Mouse (Mus musculus) liver, embryonic 12.5 days (tissue): ENCODE results near the gene Mad1l1. TPM values are rescaled to one million over a fixed set of nuclear protein-coding genes. Genes with fewer than 3 reads are reported as not detected.

Experiments used
- ATAC-seq: fragments of 200-750 bp; cut with Nextera tagmentation; 2 replicates; pipeline ENCODE4 v1.8.0; 2017; ENCODE audit warnings: moderate number of reproducible peaks, mild to moderate bottlenecking, moderate library complexity
- H3K27ac ChIP-seq: fragments of 300-500 bp; sonication (generic); 2 replicates; pipeline ENCODE4 v1.5.1; 2016; ENCODE audit warnings: mild to moderate bottlenecking
- H3K27me3 ChIP-seq: fragments of 300-500 bp; sonication (generic); replicated peaks from 2 replicates; pipeline ENCODE4 v1.6.1; 2016; ENCODE audit warnings: mild to moderate bottlenecking, moderate library complexity
- H3K36me3 ChIP-seq: fragments of 300-500 bp; sonication (generic); 2 replicates; pipeline ENCODE4 v1.6.1; 2016; ENCODE audit warnings: mild to moderate bottlenecking, moderate library complexity
- H3K4me1 ChIP-seq: fragments of 300-500 bp; sonication (generic); 2 replicates; pipeline ENCODE4 v1.6.1; 2016
- H3K4me2 ChIP-seq: fragments of 300-500 bp; sonication (generic); 2 replicates; pipeline ENCODE4 v1.6.1; 2016; ENCODE audit warnings: mild to moderate bottlenecking, moderate library complexity
- H3K4me3 ChIP-seq: fragments of 300-500 bp; sonication (generic); 2 replicates; pipeline ENCODE4 v1.5.1; 2016; ENCODE audit warnings: mild to moderate bottlenecking, moderate library complexity
- H3K9ac ChIP-seq: fragments of 300-500 bp; sonication (generic); 2 replicates; pipeline ENCODE4 v1.6.1; 2016; ENCODE audit warnings: mild to moderate bottlenecking, moderate library complexity
- H3K9me3 ChIP-seq: fragments of 300-500 bp; sonication (generic); replicated peaks from 2 replicates; pipeline ENCODE4 v1.6.1; 2016; ENCODE audit warnings: mild to moderate bottlenecking, moderate library complexity
- WGBS: fragments of 180-500 bp; shearing (Covaris S2); methylation state at CpG from one replicate; pipeline ENCODE4 v1.1.7; 2016; ENCODE audit not compliant: insufficient replicate concordance; 5-methylcytosine and 5-hydroxymethylcytosine counted together
- polyA plus RNA-seq: library from polyadenylated mRNA; unstranded; fragments of >200 nt; fragmentation: Nextera tagmentation; extraction: Ambion mirVana; gene quantifications from 2 replicates; pipeline ENCODE4 v1.2.1, GENCODE M21; 2016

The Mad1l1 gene
- polyA plus RNA-seq, 1 experiment from 2014 or later: 33.6 TPM

- Histone ChIP-seq H3K36me3 (peaks cover 46% of the 10 kb centered on the region), H3K4me3 (no peak overlapping the region), H3K9ac (no peak overlapping the region), H3K4me2 (no peak overlapping the region), H3K9me3 (no peaks in the 10 kb centered on the region), H3K27me3 (no peaks in the 10 kb centered on the region), H3K27ac (peak overlapping the region; percentile 12; the same call in 1 of the 2 replicates), H3K4me1 (peaks cover 34% of the 10 kb centered on the region)
- WGBS: 50% methylated on average over 8 of the region's 8 CpGs
- peak; percentile 38; the same call in 1 of the 2 replicates for ATAC-seq
Measured at GRCm38 (mm10) chr5:140115434-140116271, 205.7 kb downstream of the Mad1l1 start.

DNA sequence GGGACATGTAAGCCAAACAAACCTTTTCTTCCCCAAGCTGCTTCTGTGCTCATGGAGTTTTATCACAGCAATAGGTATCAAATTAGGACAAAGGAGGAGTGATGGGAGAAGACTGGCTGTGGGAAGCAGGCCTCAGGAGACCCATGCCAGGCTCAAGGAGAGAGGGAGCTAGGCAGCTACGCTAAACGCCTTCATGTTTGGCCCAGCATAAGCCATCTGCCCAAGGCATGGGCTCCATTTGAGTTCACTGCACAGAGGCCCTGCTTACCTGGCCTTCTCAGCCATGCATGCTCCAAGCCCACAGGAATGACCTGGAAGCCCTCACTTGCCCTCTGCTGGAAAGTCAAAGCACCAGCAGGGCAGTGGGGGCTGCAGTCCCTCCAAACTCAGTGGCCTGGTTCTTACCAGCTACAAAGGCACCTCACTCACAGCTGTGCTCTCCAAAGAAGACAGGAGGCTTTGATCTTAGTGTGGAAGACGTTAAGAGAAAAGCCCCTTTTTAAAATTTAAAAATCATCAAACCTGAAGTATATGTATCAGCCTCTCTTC lies 206.8 kb downstream of the Mad1l1 start:
- Histone ChIP-seq H3K4me1 (peaks cover 44% of the 10 kb centered on the region), H3K9ac (no peak overlapping the region), H3K36me3 (peaks cover 55% of the 10 kb centered on the region), H3K27me3 (no peaks in the 10 kb centered on the region), H3K9me3 (no peaks in the 10 kb centered on the region), H3K4me2 (no peak overlapping the region), H3K27ac (no peak overlapping the region), H3K4me3 (no peak overlapping the region)
- ATAC-seq: no peak
- WGBS: 78% methylated on average over 3 of the region's 3 CpGs

DNA sequence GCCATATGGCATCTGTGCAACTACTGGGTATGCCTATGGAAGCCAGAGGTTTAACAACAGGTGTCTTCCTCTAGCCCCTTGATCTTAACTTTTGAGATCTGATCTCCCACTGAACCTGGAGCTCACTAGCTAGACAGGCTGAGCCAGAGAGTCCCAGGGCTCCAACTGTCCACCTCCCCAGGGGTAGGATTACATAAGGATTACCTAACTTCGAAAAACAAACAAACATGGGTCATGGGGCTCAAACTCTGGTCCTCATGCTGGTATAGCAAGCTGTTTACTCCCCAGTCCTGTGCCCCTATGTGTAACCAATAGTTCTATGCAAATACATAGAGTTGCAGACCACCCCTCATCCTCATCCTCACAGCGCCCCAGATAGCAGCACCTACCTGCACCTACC lies 208.1 kb downstream of the Mad1l1 start:
- Histone ChIP-seq H3K9me3 (no peaks in the 10 kb centered on the region), H3K36me3 (peaks cover 58% of the 10 kb centered on the region), H3K4me3 (no peak overlapping the region), H3K27me3 (no peaks in the 10 kb centered on the region), H3K4me2 (no peak overlapping the region), H3K9ac (no peak overlapping the region), H3K4me1 (peaks cover 45% of the 10 kb centered on the region), H3K27ac (no peak overlapping the region)
- WGBS: 66% methylated on average over 2 of the region's 2 CpGs
- ATAC-seq: peak; percentile 40

DNA sequence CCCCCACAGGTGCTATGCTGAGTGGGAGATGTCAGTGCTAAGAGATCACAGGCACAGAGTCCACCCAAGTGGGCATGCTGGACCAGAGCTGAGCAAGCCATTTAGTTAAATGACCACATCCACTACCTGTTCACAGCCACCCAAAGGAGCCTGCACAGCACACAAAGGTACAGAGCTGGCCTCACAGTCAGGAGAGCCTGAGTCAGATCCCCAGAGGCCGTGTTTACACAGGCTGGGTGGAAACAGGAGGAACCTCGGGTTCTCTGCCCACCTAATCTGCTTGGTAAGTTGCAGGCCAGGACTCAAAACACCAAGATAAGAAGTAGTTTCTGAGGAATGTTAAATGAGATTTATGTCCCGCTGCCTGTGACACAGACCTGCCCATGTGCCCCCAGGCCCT lies 211.3 kb downstream of the Mad1l1 start:
- 0 out of 2 replicates have a peak, but pooled peaks have one; percentile 17 for ATAC-seq
- 0 out of 2 replicates have a peak overlapping the region, but pooled peaks have one; percentile 14 for H3K27ac ChIP-seq

GRCm38 (mm10) chr5:140107907-140108306 lies 213.4 kb downstream of the Mad1l1 start:
- WGBS: 77% methylated on average over 2 of the region's 2 CpGs
- no peak for ATAC-seq

More for the DNA sequence above, 211.3 kb downstream of the Mad1l1 start:
- no peaks in the 10 kb centered on the region for H3K9me3 ChIP-seq
- H3K36me3 ChIP-seq: peaks cover 48% of the 10 kb centered on the region
- no peak overlapping the region for H3K9ac ChIP-seq
- 33% methylated on average over 3 of the region's 3 CpGs for WGBS
- H3K4me1 ChIP-seq: peaks cover 27% of the 10 kb centered on the region
- no peak overlapping the region for H3K4me3 ChIP-seq
- no peak overlapping the region for H3K4me2 ChIP-seq
- H3K27me3 ChIP-seq: no peaks in the 10 kb centered on the region

GRCm38 (mm10) chr5:140106051-140106450 lies 215.3 kb downstream of the Mad1l1 start:
- Histone ChIP-seq H3K36me3 (peaks cover 30% of the 10 kb centered on the region), H3K9me3 (no peaks in the 10 kb centered on the region), H3K27ac (no peak overlapping the region), H3K4me1 (peaks cover 15% of the 10 kb centered on the region), H3K9ac (no peak overlapping the region), H3K4me3 (no peak overlapping the region), H3K27me3 (no peaks in the 10 kb centered on the region), H3K4me2 (no peak overlapping the region)
- ATAC-seq: no peak
- WGBS: 84% methylated on average over 3 of the region's 3 CpGs

More at GRCm38 (mm10) chr5:140107907-140108306, 213.4 kb downstream of the Mad1l1 start:
- Histone ChIP-seq H3K4me1 (peaks cover 23% of the 10 kb centered on the region), H3K36me3 (peaks cover 37% of the 10 kb centered on the region), H3K4me2 (no peak overlapping the region), H3K27ac (no peak overlapping the region), H3K4me3 (no peak overlapping the region), H3K27me3 (no peaks in the 10 kb centered on the region), H3K9me3 (no peaks in the 10 kb centered on the region), H3K9ac (no peak overlapping the region)

GRCm38 (mm10) chr5:140104891-140105290 lies 216.5 kb downstream of the Mad1l1 start:
- H3K4me1 ChIP-seq: peaks cover 4% of the 10 kb centered on the region
- no peak overlapping the region for H3K27ac ChIP-seq
- H3K9ac ChIP-seq: no peak overlapping the region
- no peak overlapping the region for H3K4me2 ChIP-seq
- H3K36me3 ChIP-seq: peaks cover 31% of the 10 kb centered on the region
- H3K9me3 ChIP-seq: no peaks in the 10 kb centered on the region
- no peak overlapping the region for H3K4me3 ChIP-seq
- no peak for ATAC-seq
- no peaks in the 10 kb centered on the region for H3K27me3 ChIP-seq
- 87% methylated on average over 1 of the region's 1 CpGs for WGBS

DNA sequence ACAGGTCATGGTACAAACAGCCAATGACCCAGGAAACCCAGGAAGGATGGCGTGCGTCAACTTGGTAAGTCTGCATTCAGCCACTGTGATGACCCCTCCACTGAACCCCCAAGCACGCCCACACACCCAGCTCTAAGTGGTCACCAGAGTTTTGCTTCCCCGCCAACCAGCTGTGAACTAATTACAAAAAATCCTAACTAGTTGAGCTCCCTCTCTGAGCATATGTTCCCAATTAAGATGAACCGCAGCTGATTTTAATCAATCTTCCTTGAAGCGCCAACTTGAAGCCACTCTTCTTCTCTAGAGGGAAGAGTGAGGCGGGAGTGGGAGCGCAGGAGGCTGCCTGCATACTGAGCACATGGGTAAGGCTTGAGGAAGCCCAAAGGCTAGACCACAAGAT lies 218.6 kb downstream of the Mad1l1 start:
- 85% methylated on average over 8 of the region's 8 CpGs for WGBS
- H3K27ac ChIP-seq: no peak overlapping the region
- no peaks in the 10 kb centered on the region for H3K4me1 ChIP-seq
- H3K4me2 ChIP-seq: no peak overlapping the region
- peaks cover 19% of the 10 kb centered on the region for H3K36me3 ChIP-seq
- no peaks in the 10 kb centered on the region for H3K9me3 ChIP-seq
- H3K27me3 ChIP-seq: no peaks in the 10 kb centered on the region
- H3K4me3 ChIP-seq: no peak overlapping the region
- no peak for ATAC-seq
- H3K9ac ChIP-seq: no peak overlapping the region

- no peak for ATAC-seq
- Histone ChIP-seq H3K4me1 (no peaks in the 10 kb centered on the region), H3K36me3 (peaks cover 19% of the 10 kb centered on the region), H3K27ac (no peak overlapping the region), H3K9me3 (no peaks in the 10 kb centered on the region), H3K27me3 (no peaks in the 10 kb centered on the region), H3K4me3 (no peak overlapping the region), H3K9ac (no peak overlapping the region), H3K4me2 (no peak overlapping the region)
- WGBS: 87% methylated on average over 14 of the region's 14 CpGs
Measured at GRCm38 (mm10) chr5:140101409-140102009, 219.8 kb downstream of the Mad1l1 start.

GRCm38 (mm10) chr5:140098711-140099110 lies 222.6 kb downstream of the Mad1l1 start:
- H3K27ac ChIP-seq: no peak overlapping the region
- peaks cover 12% of the 10 kb centered on the region for H3K36me3 ChIP-seq
- no peak overlapping the region for H3K4me2 ChIP-seq
- no peaks in the 10 kb centered on the region for H3K4me1 ChIP-seq
- 89% methylated on average over 5 of the region's 5 CpGs for WGBS
- no peak for ATAC-seq
- H3K4me3 ChIP-seq: no peak overlapping the region
- no peak overlapping the region for H3K9ac ChIP-seq
- H3K9me3 ChIP-seq: no peaks in the 10 kb centered on the region
- H3K27me3 ChIP-seq: no peaks in the 10 kb centered on the region

DNA sequence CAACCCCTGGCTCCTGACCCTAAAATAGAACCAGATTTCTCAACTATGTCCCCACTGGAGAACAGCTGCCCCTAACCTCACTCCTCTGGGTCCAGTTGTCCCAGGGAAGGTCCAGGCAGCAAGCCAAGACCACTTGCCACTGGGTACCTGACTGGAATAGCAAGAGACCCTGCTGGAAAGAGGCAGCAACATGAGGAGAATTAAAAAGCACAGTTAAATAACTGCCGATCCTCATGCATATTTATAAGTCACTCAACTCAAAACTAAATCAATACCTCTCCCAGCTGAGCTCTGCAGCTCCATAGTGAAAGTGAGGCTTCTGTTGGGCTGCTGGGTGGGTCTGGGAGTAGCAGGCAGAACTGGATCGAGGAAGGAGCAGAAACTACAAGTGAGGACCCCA lies 226.1 kb downstream of the Mad1l1 start:
- Histone ChIP-seq H3K4me2 (no peak overlapping the region), H3K9ac (no peak overlapping the region), H3K27ac (no peak overlapping the region), H3K27me3 (no peaks in the 10 kb centered on the region), H3K36me3 (peaks cover 9% of the 10 kb centered on the region), H3K9me3 (no peaks in the 10 kb centered on the region), H3K4me3 (no peak overlapping the region), H3K4me1 (no peaks in the 10 kb centered on the region)
- WGBS: 68% methylated on average over 2 of the region's 2 CpGs
- ATAC-seq: no peak

GRCm38 (mm10) chr5:140093489-140093888 lies 227.9 kb downstream of the Mad1l1 start:
- no peak overlapping the region for H3K4me2 ChIP-seq
- H3K4me3 ChIP-seq: no peak overlapping the region
- ATAC-seq: no peak
- H3K27ac ChIP-seq: no peak overlapping the region
- H3K4me1 ChIP-seq: no peaks in the 10 kb centered on the region
- 80% methylated on average over 8 of the region's 8 CpGs for WGBS
- peaks cover 9% of the 10 kb centered on the region for H3K36me3 ChIP-seq
- no peaks in the 10 kb centered on the region for H3K9me3 ChIP-seq
- H3K27me3 ChIP-seq: no peaks in the 10 kb centered on the region
- H3K9ac ChIP-seq: no peak overlapping the region
